Mouse (Mus musculus) T-helper 1 cell (primary cell): ENCODE data around the gene Gramd1b.

ENCODE experiments used
- in situ Hi-C: fragments of 300-600 bp; cut with MboI, MseI; formaldehyde crosslinking; loops from one replicate; pipeline ENCODE4 v1.15.1; 2025; ENCODE audit warnings: high pct_unique_total_duplicates

Gene Gramd1b

DNA sequence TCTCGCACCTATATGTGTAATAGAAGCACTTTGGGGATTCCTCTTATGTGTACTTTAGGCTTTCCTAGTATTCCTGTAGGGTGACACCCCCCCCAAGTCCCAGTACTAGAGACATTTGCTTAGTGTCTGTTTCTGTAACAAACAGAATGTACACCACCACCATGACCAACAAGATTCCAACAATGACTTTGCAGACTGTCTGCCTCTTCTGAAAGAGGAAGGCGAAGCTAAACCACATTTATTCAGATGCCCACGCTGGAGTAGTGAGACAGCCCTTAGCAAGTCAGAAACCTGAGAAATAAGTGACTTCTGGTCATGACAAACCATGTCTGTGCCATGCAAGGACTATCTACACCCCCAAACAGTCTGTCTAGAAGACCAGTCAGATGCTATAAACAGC lies 11.9 kb downstream of the Gramd1b start:
- in situ Hi-C loops: no loop called here

GRCm38 (mm10) chr9:40511970-40512369 lies 19.2 kb downstream of the Gramd1b start:
- in situ Hi-C loops: no loop called here

- in situ Hi-C loops: no loop called here
These were observed 21.7 kb downstream of the Gramd1b start for GRCm38 (mm10) chr9:40509479-40509878.

DNA sequence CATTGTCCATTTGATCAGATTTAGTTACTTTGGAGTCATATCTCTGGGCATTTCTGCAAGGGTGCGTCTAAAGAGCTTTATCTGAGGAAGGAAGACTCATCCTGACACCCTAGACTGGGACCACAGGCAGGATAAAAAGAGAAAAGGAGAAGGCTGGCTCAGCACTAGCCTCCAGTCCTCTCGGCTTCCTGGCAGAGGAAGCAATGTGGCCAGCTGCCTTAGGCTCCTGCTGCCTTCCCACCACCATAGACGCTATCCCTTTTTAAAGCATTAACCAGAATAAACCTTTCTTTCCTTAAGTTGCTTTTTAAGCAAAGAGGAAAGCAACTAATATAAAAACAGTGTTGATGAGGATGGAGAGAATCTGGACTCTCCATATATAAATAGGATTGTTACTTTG lies 24.6 kb downstream of the Gramd1b start:
- in situ Hi-C loops: no loop called here

GRCm38 (mm10) chr9:40505471-40506312 lies 25.5 kb downstream of the Gramd1b start:
- in situ Hi-C loops: no loop called here

GRCm38 (mm10) chr9:40504886-40505285 lies 26.3 kb downstream of the Gramd1b start:
- in situ Hi-C loops: no loop called here

- in situ Hi-C loops: no loop called here
These were observed 30.5 kb downstream of the Gramd1b start for GRCm38 (mm10) chr9:40500691-40501090.

- in situ Hi-C loops: loop anchor here (5.0 to 10.0 kb wide), 2 partner anchors 70 to 92 kb away; no protein-coding TSS in a partner anchor
These were observed 48.7 kb downstream of the Gramd1b start for GRCm38 (mm10) chr9:40482351-40483084.

DNA sequence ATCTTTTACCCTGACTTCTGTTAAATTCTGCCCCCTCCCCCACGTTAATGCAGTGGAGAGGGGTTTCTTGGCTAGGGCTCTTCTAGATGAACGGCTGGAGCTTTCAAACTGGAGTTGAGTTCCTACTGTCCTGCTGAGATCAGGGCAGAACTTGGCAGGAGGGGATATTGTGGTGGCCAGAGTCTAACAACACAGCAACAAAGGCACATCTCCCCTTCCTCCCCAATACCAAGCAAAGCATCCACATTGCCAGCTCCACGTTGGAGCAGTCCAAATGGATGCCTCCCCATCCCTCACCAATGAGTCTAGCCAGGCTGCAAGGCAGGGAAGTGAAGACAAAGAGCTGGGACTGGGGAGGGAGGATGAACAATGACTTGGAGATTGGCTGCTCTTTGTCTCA lies 49.9 kb downstream of the Gramd1b start:
- in situ Hi-C loops: loop anchor here (5.0 to 10.0 kb wide), 2 partner anchors 69 to 94 kb away; no protein-coding TSS in a partner anchor

DNA sequence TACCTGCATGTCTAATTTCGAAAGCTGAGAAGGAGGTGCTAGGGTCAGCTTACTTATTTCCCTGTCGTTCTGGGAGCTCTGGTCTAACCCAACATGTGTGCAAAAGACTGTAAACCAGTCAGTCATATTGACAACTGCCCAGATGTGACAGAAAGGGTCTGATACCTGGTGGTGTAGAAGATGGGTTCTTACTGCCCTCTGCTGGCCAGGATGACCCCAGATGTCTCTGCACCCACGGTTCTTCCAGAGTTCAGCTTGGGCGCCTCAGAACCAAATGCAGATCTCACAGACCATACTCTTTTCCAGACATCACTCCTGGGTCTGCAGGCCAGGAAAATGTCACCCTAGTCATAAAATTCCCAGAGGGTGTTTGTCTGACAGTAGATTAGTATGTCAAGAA lies 51.9 kb downstream of the Gramd1b start:
- in situ Hi-C loops: no loop called here

DNA sequence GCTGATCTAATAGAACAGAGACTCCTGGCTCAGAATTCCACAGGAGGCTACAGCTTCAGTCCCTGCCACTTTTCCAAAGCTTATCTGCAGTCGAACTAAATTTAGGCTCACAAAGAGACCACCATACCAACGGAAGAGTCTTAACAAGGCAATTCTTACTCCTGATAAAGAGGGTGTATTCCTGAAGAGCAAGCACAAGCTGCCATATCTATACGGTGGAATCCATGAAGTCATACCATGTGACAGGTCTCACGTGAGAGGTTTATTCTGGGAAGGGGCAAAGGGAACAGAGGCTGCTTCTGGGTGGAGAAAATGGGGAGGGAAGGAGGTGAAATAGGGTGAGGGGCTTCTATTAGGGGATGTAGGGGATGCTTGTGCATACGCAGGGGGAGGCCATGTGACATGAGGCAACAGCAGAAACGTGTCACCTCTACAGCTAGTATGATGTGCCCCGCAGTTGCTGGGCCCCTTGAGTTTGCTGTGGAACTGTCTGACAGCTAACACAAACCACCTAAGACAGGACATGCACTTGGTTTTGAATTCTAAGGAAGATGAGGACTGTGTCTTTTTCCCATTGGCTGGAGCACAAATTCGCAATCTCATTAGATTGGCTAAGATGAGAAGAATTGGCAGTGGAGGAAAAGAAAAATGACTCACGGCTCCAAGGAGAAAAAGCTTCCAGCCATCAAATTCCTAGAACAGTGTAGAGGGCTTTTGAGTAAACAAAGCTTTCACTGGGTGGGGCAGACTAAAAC lies 52.9 kb downstream of the Gramd1b start:
- in situ Hi-C loops: no loop called here

GRCm38 (mm10) chr9:40477611-40478010 lies 53.6 kb downstream of the Gramd1b start:
- in situ Hi-C loops: no loop called here

DNA sequence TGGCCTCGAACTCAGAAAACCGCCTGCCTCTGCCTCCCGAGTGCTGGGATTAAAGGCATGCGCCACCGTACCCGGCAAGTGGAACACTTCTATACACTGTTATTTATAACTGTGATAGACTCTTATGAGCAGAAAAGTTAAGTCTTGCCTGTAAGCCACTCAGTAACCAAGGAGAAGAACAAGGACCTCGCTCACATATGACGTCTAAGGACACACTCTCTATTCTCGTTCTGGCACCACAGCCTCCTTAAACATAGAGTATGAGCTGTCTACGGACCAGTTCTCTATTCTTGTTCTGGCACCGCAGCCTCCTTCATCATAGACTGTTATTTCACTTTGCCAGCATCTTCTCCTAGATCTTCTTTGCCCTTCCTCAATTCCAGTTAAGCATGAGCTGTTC lies 55.1 kb downstream of the Gramd1b start:
- in situ Hi-C loops: no loop called here

GRCm38 (mm10) chr9:40472961-40473510 lies 58.1 kb downstream of the Gramd1b start:
- in situ Hi-C loops: no loop called here

DNA sequence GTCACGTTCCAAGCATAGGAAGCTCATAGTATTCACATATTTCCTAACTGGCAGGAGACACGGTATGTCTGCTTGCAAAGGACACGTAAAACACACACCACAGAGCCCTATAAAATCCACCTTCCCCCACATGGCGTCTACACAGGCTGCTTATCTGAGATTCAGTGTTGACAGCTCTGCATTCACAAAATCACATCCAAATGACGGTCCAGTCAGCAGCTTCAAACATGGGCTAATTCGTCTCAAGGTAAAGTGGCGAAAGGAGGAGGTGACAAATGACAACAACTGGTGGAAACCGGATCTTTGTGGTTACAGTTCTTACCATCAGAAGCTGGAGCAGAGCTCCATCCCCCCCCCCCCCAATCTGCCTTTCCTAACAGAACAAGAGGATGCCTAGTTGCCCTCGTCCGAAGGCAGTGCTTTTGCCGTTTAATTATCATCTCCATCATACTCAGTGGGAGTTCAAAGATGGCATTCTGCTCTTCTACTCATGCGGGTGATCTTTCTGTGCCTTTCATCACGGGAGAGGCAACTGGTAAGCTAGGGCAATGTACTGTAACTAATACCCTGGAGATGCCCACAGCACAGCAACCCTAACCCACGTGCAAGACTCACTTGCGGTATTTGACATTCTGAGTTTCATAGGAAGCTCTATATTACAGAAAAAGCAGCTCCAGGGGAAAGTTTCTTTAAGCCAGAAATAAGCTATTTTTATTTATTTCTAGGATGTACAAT lies 61.6 kb downstream of the Gramd1b start:
- in situ Hi-C loops: no loop called here

- in situ Hi-C loops: no loop called here
These were observed 64.4 kb downstream of the Gramd1b start for GRCm38 (mm10) chr9:40466782-40467181.

DNA sequence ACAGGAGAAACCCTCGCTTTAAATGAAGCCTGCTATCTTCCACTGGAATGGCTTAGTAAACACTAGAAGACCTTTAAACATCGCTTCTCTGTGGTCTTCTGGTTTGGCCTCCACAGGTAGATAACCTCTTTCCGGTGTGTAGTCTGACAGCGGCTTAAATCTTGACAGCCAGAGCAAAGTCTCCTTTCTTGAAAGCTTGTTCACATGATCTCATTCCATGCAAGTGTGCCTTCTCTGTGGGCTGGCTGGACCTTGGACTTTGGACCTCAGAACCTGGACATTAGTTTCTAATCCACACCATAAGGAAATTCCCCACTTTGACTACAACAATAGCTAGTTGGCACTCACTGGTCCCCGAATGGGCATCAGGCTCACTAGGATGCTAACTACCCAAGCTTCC lies 65.6 kb downstream of the Gramd1b start:
- in situ Hi-C loops: no loop called here

DNA sequence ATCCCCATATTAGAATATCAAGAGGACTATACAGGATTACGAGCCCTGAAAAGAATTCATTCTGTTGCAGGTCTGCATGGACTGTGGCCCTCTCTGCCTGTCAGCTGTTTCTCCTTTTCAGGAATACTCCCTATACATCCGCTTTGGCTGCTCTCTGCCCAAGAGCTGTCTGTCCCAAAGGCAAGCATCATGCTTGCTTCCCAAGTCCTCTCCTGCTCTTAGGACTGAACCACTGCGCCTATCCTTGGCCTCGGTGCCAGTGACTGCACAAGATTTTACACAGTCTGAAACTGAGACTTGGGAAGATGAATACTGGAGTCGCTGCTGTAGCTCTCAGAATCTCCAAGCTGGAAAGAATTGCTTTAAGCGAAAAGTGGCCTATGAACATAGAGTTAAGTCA lies 68.8 kb downstream of the Gramd1b start:
- in situ Hi-C loops: no loop called here

GRCm38 (mm10) chr9:40460781-40461180 lies 70.4 kb downstream of the Gramd1b start:
- in situ Hi-C loops: no loop called here

GRCm38 (mm10) chr9:40459304-40460280 lies 71.6 kb downstream of the Gramd1b start:
- in situ Hi-C loops: no loop called here
